Mouse (Mus musculus) mouse trophoblast stem cell (cell line): ENCODE results near the gene Etv4.

ENCODE experiments used
- in situ Hi-C, 2 experiments: fragments of 300-500 bp; cut with MseI, MboI; formaldehyde crosslinking; loops; 2 replicates in 1 of 2; 3 replicates in 1 of 2; pipeline ENCODE4 v1.15.1; 2025

Gene Etv4

DNA sequence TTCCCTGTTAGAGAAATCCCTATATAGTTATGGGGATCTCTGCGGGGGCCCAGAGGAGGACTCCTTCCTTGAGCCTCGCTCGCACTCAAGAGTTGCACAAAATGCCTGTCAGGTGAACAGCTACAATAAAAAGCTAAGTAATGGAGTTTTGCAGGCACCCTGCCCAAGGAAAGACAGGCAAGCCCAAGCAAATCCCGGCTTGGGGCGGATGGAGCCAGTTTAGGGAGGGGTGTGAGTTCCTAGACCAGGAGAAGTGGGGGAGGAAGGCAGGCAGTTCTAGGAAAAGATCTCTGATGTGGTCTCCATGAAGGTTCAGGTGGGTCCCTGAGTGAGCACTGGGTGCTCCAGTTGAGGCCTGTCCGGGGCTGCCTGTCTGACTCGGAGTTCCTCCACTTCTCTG lies 1.5 kb upstream of the Etv4 start:
- in situ Hi-C loops = no loop called here

DNA sequence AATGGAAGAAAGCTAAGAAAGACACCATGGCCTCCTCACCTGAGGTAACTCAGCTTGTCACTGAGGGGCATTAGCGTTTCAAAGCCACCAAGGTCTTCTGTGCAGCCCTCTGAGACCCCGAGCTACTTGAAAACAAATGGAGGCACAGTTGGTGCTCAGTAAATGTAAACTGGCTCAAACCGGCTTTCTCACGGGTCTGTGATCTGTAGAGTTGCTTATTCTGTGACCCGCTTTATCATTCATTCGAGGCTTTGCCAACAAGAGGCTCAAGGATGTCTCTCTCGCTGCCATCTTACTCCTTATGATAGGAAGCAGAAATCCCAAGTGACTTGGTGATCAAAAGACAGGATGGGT lies 658 bp upstream of the Etv4 start:
- in situ Hi-C loops = no loop called here

DNA sequence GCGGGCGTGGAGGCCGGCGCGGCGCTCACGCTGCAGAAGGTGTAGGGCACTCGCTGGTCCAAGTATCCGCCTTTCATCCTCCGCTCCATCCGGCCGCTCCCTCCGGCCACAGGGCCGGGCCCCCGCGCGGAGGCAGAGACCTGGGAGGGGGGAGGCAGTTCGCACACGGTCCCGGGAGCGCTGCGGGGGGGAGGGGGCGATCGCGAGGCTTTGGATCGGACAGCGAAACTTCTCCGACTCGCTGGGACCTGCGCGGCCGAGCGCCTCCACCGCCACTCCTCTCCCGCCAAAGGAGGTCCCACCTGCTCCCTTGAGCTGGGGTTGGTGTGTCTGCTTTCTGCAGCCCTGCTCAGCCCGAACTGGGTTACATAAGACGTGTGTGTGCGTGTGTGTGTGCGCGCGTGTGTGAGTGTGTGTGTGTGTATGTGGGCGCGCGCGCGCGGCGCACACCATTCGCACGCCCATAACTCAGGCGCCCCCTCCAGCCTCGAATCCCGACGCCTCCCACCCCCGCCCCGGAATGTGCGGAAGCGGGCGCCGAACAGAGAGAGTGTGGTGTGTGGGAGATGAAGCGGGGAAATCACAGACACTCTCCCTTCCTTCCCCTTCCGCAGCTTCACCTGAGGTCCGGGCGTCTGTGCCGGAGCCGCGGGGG lies 556 bp downstream of the Etv4 start:
- in situ Hi-C loops = no loop called here

DNA sequence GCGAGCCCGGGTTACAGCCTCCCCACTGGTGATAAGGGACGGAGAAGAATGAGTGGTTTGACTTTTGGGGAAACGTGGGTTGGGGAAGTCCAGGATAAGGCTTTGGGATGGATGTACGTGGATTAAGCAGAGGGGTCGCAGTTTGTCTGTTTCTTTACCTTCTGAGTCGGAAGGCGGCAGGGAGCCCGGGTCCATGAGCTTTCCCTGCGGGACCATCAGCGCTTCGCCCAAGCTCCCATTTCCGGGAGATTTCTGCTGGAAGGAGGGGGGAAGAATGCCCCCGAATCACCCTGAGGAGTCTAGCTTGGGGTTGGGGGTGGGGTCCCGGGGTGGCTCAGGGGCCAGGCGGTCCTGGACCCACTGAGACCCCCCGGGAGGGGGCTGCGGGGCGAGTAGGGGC lies 1.1 kb downstream of the Etv4 start:
- in situ Hi-C loops = no loop called here

DNA sequence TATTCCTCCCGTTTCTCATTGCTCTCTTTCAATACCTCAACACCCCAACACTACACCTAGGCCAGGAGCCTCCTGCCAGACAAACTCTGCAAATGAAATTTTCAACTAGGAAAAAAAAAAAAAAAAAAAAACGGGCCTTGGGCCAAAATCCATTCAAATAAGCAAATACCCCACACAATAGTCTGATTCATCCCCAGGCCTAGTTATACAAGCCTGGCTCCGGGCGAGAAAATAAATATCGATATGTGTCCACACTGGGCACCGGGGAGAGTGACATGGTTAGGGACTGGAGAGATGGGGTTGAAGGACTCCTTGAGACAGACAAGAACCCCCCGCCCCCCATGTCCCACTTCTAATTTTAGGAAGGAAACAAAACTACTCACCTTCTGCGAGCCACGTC lies 1.6 kb downstream of the Etv4 start:
- in situ Hi-C loops = no loop called here

DNA sequence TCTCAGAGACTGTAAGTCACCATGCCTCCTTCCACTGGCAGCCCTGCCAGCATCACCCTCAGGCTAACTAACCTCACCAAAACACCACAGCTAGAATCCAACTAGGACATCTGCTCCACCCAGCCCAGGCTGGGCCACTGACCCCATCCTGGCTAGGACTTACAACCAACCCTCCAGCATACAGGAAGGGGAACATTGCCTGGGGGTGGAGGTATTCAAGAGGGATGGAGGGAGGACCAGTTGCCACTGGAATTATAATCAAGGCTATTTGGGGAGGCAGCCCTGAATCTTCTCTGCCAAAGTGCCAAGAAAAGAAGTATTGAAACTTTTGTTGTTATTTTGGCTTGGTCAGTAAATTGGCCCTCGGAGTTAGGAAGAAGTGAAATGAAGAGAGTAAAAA lies 2.0 kb downstream of the Etv4 start:
- in situ Hi-C loops = no loop called here

DNA sequence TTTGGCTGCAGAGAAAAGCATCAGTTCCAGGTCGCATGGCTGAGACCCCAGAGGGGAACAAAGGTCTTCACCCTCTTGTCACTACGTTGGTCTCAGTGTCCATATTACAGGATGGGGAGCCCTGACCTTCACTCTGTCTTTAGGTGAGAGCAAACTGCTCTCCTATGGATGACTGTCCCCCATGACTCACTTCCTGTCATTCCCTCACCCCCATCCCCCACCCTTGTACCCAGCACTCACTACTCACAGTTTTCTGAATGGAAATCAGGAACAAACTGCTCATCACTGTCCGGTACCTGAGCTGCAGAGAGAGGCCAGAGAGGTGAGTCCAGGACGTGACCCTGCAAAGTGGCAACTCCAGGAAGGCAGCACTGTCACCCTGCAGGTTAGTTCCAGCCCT lies 8.3 kb downstream of the Etv4 start:
- in situ Hi-C loops = no loop called here

DNA sequence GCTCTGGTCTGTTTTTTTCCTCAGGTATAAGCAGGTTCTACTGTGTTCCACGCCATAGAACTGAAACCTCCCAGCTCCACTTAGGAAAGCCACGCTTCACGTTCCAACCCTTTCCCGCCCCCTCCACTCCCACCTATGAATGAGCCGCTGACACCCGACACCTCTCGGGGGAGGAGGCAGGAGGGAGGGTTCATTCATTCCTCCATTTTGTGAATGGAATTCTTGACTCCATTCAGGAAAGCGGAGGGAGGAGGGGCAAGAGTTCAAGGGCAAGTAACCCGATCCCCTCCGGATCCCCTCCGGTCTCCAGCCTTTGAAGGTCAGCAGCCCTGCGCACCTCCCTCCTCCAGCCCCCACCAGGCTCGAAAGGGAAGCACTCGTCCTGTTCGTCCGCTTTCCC lies 12.7 kb downstream of the Etv4 start:
- in situ Hi-C loops = no loop called here

DNA sequence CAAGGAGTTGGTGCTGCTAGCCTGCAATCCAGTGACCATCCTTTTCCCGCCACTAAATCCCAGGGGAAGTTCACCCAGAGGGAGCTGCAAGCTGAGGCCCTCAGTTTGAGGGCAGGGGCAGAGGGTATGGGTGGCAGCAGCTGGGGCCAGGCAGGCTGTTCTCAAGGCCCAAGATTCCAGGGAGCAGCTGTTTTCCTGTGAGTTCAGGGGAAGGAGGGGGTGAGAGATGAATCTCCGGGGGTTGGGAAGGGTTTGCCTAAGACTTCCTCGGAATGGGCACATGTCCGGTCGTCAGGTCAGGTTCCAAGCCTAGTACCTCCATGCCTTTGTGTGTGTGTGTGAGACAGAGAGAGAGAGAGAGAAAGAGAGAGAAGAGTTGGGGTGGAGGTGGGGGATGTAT lies 13.1 kb downstream of the Etv4 start:
- in situ Hi-C loops = no loop called here

DNA sequence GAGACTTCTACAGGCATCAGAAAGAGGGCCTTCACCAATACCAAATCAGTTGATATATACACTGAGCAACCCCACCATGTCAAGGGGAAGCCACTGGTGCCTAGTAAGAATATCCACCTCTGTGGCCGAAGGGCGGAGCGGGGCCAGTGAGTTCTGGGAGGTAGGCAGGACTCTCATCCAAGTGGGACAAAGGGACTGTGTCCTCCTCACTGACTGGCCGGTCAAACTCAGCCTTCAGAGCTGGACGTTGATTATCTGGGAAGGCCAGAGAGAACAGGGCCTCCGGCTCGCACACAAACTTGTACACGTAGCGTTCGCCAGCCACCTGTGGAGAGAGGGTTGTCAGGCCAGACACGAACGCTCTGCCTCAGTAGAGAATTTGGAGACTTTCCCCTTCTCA lies 14.9 kb downstream of the Etv4 start:
- in situ Hi-C loops = no loop called here

DNA sequence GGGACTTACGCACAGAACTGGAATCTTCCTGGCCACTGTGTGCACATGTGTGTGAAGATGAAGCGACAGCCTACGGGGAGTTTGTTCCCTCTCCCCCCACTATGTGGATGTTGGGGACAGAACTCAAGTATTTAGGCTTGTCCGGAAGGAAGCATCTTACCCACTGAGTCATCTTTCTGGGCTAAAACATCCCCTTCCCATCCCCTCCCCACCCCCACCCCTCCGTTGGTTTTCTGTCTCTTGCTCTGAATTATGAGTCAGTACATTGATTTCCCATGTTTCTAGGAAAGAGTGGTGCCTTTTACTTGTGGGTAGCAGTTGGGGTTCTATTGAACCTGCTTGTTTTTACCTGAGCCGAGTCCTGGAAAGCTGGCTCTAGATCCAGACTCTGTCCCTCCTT lies 16.4 kb downstream of the Etv4 start:
- in situ Hi-C loops = no loop called here

DNA sequence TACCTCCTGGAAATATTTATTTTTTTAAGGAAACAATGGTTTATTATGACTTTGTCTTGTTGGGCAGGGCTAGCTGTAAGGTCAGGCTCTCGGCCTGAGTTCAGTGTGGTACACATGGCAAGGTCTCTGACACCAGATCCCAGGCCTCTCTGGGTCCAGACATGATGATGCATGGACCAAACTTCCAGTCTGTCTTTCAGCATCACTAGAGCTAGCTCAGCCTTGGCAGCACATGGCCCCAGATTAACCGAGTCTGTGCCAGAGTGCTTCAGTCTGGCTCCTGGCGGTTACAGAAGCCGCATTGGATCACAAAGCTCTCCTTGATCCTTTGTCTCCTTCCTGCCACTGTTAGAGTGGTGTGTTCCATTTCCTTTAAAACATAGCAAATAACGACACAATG lies 17.8 kb downstream of the Etv4 start:
- in situ Hi-C loops = no loop called here

DNA sequence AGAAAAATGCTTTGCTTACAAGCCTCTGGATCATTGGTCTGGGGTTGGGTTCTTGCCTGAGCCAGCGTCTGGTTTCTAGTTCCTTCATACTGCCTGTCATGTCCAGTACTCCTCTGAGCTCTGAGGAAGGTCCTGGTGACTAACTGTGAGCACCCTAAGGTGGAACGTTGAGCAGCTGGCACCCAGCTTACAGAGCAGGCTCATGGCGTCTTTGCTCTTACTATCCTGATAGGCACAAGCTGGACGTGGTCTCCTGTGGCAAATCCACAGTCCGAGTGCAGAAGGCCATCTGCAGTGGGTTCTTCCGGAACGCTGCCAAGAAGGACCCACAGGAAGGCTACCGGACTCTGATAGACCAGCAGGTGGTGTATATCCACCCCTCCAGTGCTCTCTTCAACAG lies 20.6 kb downstream of the Etv4 start:
- in situ Hi-C loops = no loop called here

DNA sequence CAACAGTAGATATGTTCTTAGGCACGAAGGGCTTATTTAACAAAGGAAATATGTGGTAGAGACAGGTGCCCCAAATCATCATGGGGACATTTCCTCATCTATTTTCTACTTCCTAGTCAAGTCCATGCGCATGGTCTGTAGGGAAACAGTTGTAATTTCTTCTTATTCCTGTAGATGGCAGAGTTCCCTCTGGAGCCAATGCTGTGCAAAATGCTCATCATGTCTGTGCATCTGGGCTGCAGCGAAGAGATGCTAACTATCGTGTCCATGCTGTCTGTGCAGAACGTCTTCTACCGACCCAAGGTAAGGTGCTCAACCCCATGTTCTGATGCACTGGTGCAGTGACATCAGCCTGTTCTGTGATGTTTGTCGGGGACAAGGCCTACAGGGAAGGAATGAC lies 21.4 kb downstream of the Etv4 start:
- in situ Hi-C loops = no loop called here

DNA sequence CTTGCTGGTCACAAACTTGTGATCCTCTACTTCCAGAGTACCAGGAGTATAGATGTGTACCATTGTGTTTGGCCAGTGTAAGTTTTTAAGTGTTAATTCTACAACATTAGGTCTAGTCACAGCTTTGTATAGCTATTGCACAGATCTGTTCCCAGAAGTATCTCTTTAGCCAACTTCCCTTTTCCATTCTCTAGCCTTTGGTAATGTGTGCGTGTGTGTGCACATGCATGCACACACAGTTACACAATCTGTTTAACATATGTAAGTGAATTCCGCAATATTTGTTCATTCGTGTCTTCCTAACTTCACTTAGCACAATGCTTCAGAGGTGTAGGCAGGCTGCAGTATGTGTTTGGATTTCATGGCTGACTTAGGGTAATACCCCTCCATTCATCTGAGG lies 25.6 kb downstream of the Etv4 start:
- in situ Hi-C loops = no loop called here

DNA sequence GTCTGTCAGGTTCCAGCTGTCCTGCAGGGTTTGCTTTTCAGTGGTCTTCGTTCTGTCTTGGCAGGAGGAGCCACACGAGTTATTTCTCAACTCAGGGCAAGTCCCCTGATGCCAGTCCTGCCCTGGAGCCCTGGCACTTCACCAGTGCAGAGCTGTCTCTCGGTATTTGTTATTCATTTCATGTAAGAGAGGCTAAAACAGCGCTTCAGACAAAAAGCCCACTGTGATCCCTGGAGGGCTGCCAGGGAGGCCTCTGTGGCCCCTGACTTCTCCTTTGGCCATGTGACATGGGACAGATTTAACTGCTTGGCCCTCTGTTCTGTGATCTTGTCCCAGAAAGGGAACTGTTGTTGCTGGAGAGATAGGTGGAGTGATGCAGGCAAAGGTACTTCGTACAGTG lies 26.7 kb downstream of the Etv4 start:
- in situ Hi-C loops = no loop called here

DNA sequence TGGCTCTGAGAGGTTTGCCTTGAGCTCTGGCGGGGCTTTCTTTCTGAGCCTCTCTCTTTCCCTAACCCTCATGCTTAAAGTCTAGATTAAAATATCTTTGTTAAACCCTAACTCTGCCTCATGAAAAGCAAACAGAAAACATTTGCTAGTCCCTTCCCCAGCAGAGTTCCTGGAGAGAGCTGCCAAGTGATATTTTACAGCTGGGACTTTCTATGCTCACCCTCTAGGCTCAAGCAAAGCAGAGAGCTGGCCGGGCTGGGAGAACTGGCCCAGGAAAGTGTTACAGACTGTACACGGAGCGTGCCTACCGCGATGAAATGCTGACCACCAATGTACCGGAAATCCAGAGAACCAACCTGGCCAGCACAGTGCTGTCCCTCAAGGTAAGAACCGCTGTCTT lies 27.8 kb downstream of the Etv4 start:
- in situ Hi-C loops = no loop called here

DNA sequence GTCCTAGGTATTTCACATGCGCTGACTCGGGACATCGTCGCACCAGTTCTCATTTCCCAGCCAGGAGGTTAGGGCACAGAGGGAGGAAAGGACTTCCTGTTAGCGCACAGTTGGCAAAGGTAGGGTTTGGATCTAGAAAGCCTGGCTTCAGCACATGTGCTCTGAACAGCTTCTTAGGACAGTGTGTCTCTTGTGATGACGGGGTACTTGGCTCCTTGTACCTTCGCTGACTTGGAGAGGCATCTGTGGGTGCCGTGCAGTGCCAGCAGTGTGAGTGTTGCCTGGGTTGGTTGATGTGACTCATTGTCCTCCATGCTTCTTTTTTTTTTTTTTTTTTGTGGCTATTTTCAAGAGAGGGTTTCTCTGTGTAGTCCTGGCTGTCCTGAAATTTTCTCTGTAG lies 28.6 kb downstream of the Etv4 start:
- in situ Hi-C loops = no loop called here

DNA sequence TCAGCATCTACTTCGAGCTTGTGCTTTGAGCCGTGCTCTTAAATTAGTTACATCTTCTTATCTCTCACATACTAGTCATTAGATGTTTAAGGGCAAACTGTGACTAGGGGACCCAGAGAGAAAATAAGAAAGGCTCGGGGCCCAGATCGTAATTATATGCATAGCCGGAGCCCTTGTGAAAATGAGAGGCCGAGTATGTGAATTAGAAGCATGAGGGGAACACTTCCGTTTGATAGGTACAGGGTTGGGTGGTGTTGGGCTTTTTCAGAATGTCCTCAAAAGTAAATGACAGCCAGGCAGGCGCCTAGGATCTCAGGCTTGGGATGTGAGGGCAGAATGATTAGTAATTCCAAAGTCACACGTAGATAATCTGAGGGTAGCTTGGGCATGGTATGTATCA lies 51.6 kb downstream of the Etv4 start:
- in situ Hi-C loops = loop anchor here in 1 of 2 experiments (5.0 kb wide), 1 partner anchor 71 kb away; no protein-coding TSS in a partner anchor

DNA sequence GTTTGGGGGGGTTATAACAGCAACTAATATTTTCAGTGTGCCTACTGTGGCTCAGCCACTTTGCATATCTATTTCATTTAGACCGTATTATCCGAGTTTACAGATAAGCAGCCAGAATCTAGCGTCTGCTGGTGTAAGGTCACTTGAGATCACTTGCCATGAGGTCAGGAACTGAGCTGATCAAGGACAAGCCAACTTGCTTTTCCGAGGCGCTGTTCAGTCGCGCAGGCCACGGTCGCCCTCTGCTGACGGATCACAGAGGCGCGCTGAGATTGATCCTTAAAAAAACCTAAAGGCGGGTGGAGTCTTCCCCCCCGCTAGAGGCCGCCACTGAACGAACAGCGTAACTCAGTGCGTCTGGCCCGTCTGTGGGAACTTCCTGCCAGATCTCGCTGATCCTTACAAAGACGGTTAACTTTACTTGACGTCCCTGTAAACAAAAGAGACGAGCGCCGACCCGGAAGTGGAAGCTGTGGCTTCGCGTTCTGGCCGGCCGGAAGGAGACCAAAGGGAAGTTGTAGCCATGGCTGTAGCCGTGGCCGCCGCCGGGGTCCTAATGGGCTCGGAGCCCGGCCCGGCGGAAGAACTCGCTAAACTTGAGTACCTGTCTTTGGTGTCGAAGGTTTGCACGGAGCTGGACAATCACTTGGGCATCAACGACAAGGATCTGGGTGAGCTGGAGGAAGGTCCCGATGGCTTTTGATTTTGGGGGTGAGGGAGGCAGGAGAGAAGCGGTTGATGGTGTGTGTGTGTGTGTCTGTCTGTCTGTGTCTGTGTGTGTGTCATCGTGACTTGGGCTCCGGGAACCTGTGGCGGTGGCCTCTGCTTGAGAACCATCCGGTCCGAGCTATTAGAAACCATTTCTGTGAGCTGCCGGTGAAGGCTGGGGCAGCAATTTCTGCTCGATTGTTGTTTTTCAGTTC lies 52.4 kb downstream of the Etv4 start, which contains the start of gene Dhx8:
Gene Dhx8, plus strand, starts transcription at position 402 of the 923 bp plus-strand sequence.
- in situ Hi-C loops = loop anchor here in 1 of 2 experiments (5.0 kb wide), 1 partner anchor 70 kb away; no protein-coding TSS in a partner anchor

DNA sequence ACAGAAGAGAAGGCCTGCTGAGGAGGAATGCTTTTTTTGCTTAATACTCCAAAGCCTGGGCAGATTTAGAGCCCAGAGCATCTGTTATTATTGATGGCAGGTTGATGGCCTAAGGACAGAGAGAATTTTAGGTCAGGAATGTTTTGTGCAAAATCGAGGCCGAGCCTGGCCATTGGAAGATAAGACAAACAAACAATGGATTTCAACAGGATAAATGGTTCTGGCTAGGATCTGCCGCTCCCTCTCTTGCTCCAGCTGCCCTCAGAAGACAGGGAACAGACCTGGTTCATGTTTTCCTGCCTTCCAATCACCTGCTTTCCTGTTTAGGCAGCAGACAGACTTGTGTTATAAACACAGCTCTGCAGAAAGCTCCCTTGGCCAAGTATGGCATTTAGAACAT lies 55.9 kb downstream of the Etv4 start:
- in situ Hi-C loops = loop anchor here (5.0 kb wide), 2 partner anchors 37 to 67 kb away; no protein-coding TSS in a partner anchor

DNA sequence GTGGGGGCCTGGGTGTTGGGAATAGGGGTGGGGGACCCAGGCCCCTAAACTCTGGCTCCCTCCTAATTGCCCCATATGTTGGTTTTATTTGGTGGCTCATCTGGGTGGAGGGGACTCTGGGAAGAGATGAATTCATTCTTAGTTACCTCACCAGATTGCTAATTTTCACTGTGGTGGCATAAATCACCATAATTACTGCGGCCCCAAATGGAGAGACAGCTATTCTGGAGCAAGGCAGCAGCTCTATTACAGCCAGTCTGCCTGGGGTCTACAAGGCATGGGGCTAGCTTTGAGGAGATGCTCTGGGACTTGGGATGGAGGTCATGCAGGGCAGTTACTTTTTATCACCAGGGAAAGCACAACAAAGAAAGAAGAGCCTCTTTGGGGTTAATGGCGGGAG lies 58.4 kb downstream of the Etv4 start:
- in situ Hi-C loops = loop anchor here (5.0 kb wide), 2 partner anchors 34 to 64 kb away; no protein-coding TSS in a partner anchor

DNA sequence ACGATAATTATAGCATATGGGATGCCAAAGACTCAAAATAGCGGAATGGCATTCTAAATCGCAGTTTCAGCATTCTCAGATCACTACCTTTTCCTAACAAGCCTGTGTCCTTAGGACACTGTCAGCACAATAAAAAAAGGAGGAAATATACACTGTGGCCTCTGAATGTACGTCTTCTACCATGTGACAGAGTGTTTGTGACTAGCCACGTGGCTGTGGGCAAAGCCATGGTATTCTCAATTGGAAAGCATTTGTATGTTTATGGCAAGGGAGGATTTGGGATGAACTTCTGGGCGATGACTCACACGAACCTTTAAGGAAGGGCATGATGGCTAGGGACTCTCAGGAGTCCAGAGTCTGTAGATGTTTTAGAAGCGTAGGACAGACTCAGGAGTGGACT lies 60.1 kb downstream of the Etv4 start:
- in situ Hi-C loops = loop anchor here (5.0 kb wide), 2 partner anchors 33 to 63 kb away; no protein-coding TSS in a partner anchor
